Mouse (Mus musculus): ENCODE measurements around the gene Gpr173. TPM values are rescaled to one million over a fixed set of nuclear protein-coding genes. Genes with fewer than 3 reads are reported as not detected.

Gpr173 gene
- total and polyA plus RNA-seq, 3 experiments: not detected

- H3K27me3 ChIP-seq (replicated peaks): no peaks in the 10 kb centered on the region
- no peak overlapping the region for H3K4me3 ChIP-seq (replicated peaks in 1 of 3; ENCODE audit: low read depth in 2 of 3, low read length in 2 of 3, poor library complexity in 1 of 3)
- no peak for TF ChIP-seq ZMIZ1 (IDR thresholded peaks at IDR 0.05; ENCODE audit: low read depth, low read length)
- peak; percentile 34 for TF ChIP-seq SMC3 (IDR thresholded peaks at IDR 0.05; ENCODE audit: low read depth, low read length)
- no peak for TF ChIP-seq RCOR1 (conservative IDR thresholded peaks at IDR 0.05; ENCODE audit: low read depth, low read length)
- peak in 1 of 2 experiments; percentile 52; a peak in 2 of 4 replicates for TF ChIP-seq CTCF (conservative IDR thresholded peaks at IDR 0.05 in 1 of 2, IDR thresholded peaks at IDR 0.05 in 1 of 2; ENCODE audit: low read depth in 2 of 2, low read length in 2 of 2)
- no peak for TF ChIP-seq PAX5 (IDR thresholded peaks at IDR 0.05; ENCODE audit: low read length)
- TF ChIP-seq KAT2A (IDR thresholded peaks at IDR 0.05; ENCODE audit: insufficient replicate concordance, low read length): no peak
- TF ChIP-seq POLR2AphosphoS2 (IDR thresholded peaks at IDR 0.05; ENCODE audit: low read depth, low read length): no peak
- TF ChIP-seq RAD21 (IDR thresholded peaks at IDR 0.05; ENCODE audit: low read depth, low read length): peak; percentile 47
- TF ChIP-seq IRF4 (IDR thresholded peaks at IDR 0.05; ENCODE audit: low read depth, low read length): no peak
- no peak for TF ChIP-seq GABPA (IDR thresholded peaks at IDR 0.05; ENCODE audit: insufficient replicate concordance, low read depth, low read length)
- H3K27ac ChIP-seq (ENCODE audit: insufficient read depth, low read depth): no peak overlapping the region
- H3K4me2 ChIP-seq (ENCODE audit: insufficient read depth, low read depth, poor library complexity, severe bottlenecking): no peak overlapping the region
- dilution Hi-C loops (cut with MboI; ENCODE audit: extremely low pct_ligation_motif_present, extremely low pct_unique_long_range_greater_than_20kb, low sequenced_read_pairs) (no loop called here), in situ Hi-C loops (cut with MboI; ENCODE audit: low pct_ligation_motif_present, low pct_unique_long_range_greater_than_20kb, low sequenced_read_pairs) (no loop called here)
- no peaks in the 10 kb centered on the region for H3K9me3 ChIP-seq (replicated peaks; ENCODE audit: low read length)
- peak; percentile 5 for DNase-seq (ENCODE audit: extremely low read depth)
- H3K4me1 ChIP-seq (ENCODE audit: control insufficient read depth in 1 of 2, insufficient read depth in 2 of 2): no peaks in the 10 kb centered on the region
- H3K36me3 ChIP-seq (replicated peaks in 1 of 2; ENCODE audit: control insufficient read depth in 1 of 2, insufficient read depth in 1 of 2, low read length in 1 of 2): peaks cover 2 to 15% of the 10 kb centered on the region in 2 experiments
- H3K79me2 ChIP-seq (replicated peaks; ENCODE audit: control insufficient read depth, extremely low read depth, insufficient read depth, poor library complexity, severe bottlenecking): no peaks in the 10 kb centered on the region
- H3K9ac ChIP-seq (ENCODE audit: insufficient read depth, low read depth): no peak overlapping the region
Observed at GRCm38 (mm10) chrX:152307942-152308341, 60.6 kb downstream of the Gpr173 start.

GRCm38 (mm10) chrX:152307371-152307770, 61.1 kb downstream of the Gpr173 start:
- Histone ChIP-seq H3K27me3 (replicated peaks) (no peaks in the 10 kb centered on the region), H3K4me3 (replicated peaks in 1 of 3; ENCODE audit: low read depth in 2 of 3, low read length in 2 of 3, poor library complexity in 1 of 3) (no peak overlapping the region), H3K27ac (ENCODE audit: insufficient read depth, low read depth) (no peak overlapping the region), H3K4me1 (ENCODE audit: control insufficient read depth in 1 of 2, insufficient read depth in 2 of 2) (no peaks in the 10 kb centered on the region), H3K36me3 (replicated peaks in 1 of 2; ENCODE audit: control insufficient read depth in 1 of 2, insufficient read depth in 1 of 2, low read length in 1 of 2) (peaks cover 2 to 15% of the 10 kb centered on the region in 2 experiments), H3K79me2 (replicated peaks; ENCODE audit: control insufficient read depth, extremely low read depth, insufficient read depth, poor library complexity, severe bottlenecking) (no peaks in the 10 kb centered on the region), H3K9ac (ENCODE audit: insufficient read depth, low read depth) (no peak overlapping the region), H3K9me3 (replicated peaks; ENCODE audit: low read length) (no peaks in the 10 kb centered on the region), H3K4me2 (ENCODE audit: insufficient read depth, low read depth, poor library complexity, severe bottlenecking) (no peak overlapping the region)
- dilution Hi-C loops (cut with MboI; ENCODE audit: extremely low pct_ligation_motif_present, extremely low pct_unique_long_range_greater_than_20kb, low sequenced_read_pairs) (no loop called here), in situ Hi-C loops (cut with MboI; ENCODE audit: low pct_ligation_motif_present, low pct_unique_long_range_greater_than_20kb, low sequenced_read_pairs) (no loop called here)
- DNase-seq (ENCODE audit: extremely low read depth): no peak
- TF ChIP-seq TBP (conservative IDR thresholded peaks at IDR 0.05; ENCODE audit: low read depth, low read length) (no peak), RCOR1 (conservative IDR thresholded peaks at IDR 0.05; ENCODE audit: low read depth, low read length) (no peak), TCF12 (IDR thresholded peaks at IDR 0.05; ENCODE audit: low read depth, low read length) (no peak), JUN (IDR thresholded peaks at IDR 0.05; ENCODE audit: insufficient read depth, low read depth, low read length) (no peak), CHD2 (IDR thresholded peaks at IDR 0.05; ENCODE audit: low read length) (no peak), ZKSCAN1 (IDR thresholded peaks at IDR 0.05; ENCODE audit: borderline replicate concordance, low read depth, low read length) (no peak)

Measured in CH12.LX (cell line).